Mouse (Mus musculus) CH12.LX (cell line): ENCODE results near the gene Tcf7l1. TPM values are rescaled to one million over a fixed set of nuclear protein-coding genes. Genes with fewer than 3 reads are reported as not detected.
A peak's percentile ranks its signal among the peaks of the same experiment; 100 is the strongest.
"Not testable (repeated sequence)": the region's sequence is repeated elsewhere in the genome, so short reads cannot be mapped to it uniquely, and the experiment has no call there.

ENCODE experiments used
- DNase-seq: peaks from one replicate; pipeline ENCODE4 v3.0.0-alpha.2; 2013; ENCODE audit errors: extremely low read depth
- H3K27ac ChIP-seq: 2 replicates; pipeline ENCODE4 v1.5.1; 2012; ENCODE audit warnings: low read depth, mild to moderate bottlenecking, control low read depth, moderate library complexity; ENCODE audit not compliant: insufficient read depth
- H3K27me3 ChIP-seq: replicated peaks from 2 replicates; pipeline ENCODE3; 2012; ENCODE audit warnings: inconsistent platforms
- H3K36me3 ChIP-seq, 2 experiments: replicated peaks in 1 of 2; 2 replicates each; pipeline versions ENCODE3 to v1.6.1; 2012; ENCODE audit warnings: inconsistent platforms in 1 of 2, low read length in 1 of 2, mild to moderate bottlenecking in 1 of 2, mixed read lengths in 1 of 2, moderate library complexity in 1 of 2; ENCODE audit not compliant: control insufficient read depth in 1 of 2, insufficient read depth in 1 of 2
- H3K4me1 ChIP-seq, 2 experiments: 2 replicates each; pipeline ENCODE4 v1.6.1; 2012; ENCODE audit warnings: inconsistent platforms in 1 of 2, moderate library complexity in 1 of 2; ENCODE audit not compliant: insufficient read depth in 2 of 2, control insufficient read depth in 1 of 2
- H3K4me2 ChIP-seq: 2 replicates; pipeline ENCODE4 v1.6.1; 2012; ENCODE audit warnings: low read depth, mild to moderate bottlenecking, control low read depth; ENCODE audit not compliant: poor library complexity, insufficient read depth, severe bottlenecking
- H3K4me3 ChIP-seq, 3 experiments: fragments of 150-350 bp in 1 of 3; sonication (generic) in 1 of 3; replicated peaks in 1 of 3; 2 replicates each; pipeline versions ENCODE3 to v1.5.1; 2011 to 2012; ENCODE audit warnings: low read depth in 2 of 3, low read length in 2 of 3, mild to moderate bottlenecking in 2 of 3, moderate library complexity in 2 of 3, control low read depth in 1 of 3, improper control_type of control experiment in 1 of 3, inconsistent platforms in 1 of 3, mixed read lengths in 1 of 3; ENCODE audit not compliant: poor library complexity in 1 of 3
- H3K79me2 ChIP-seq: replicated peaks from 2 replicates; pipeline ENCODE4 v1.6.1; 2012; ENCODE audit warnings: mild to moderate bottlenecking, moderate library complexity; ENCODE audit not compliant: control insufficient read depth, poor library complexity, insufficient read depth, severe bottlenecking; ENCODE audit errors: extremely low read depth
- H3K9ac ChIP-seq: 2 replicates; pipeline ENCODE4 v1.6.1; 2012; ENCODE audit warnings: low read depth, mild to moderate bottlenecking, control low read depth, moderate library complexity; ENCODE audit not compliant: insufficient read depth
- H3K9me3 ChIP-seq: replicated peaks from 2 replicates; pipeline ENCODE3; 2012; ENCODE audit warnings: low read length, inconsistent platforms, mixed read lengths
- BHLHE40 ChIP-seq: IDR thresholded peaks from 2 replicates; pipeline ENCODE4 v1.6.1; 2011; ENCODE audit warnings: mild to moderate bottlenecking, low read depth, low read length, improper control_type of control experiment
- CHD1 ChIP-seq: IDR thresholded peaks from 2 replicates; pipeline ENCODE4 v1.6.1; 2012; ENCODE audit warnings: low read depth, low read length, improper control_type of control experiment, inconsistent platforms
- CTCF ChIP-seq, 2 experiments: IDR thresholded peaks in 1 of 2; conservative IDR thresholded peaks in 1 of 2; 2 replicates each; pipeline ENCODE4 v1.5.1; 2011 to 2012; ENCODE audit warnings: low read depth in 2 of 2, low read length in 2 of 2, improper control_type of control experiment in 1 of 2, inconsistent platforms in 1 of 2, mild to moderate bottlenecking in 1 of 2, moderate library complexity in 1 of 2
- ELF1 ChIP-seq: IDR thresholded peaks from 2 replicates; pipeline ENCODE4 v1.6.1; 2014; ENCODE audit warnings: low read depth, mild to moderate bottlenecking, inconsistent platforms, low read length, improper control_type of control experiment
- GABPA ChIP-seq: IDR thresholded peaks from 2 replicates; pipeline ENCODE4 v1.6.1; 2012; ENCODE audit warnings: low read depth, low read length, improper control_type of control experiment, inconsistent platforms; ENCODE audit not compliant: insufficient replicate concordance
- IRF4 ChIP-seq: IDR thresholded peaks from 2 replicates; pipeline ENCODE4 v1.6.1; 2014; ENCODE audit warnings: low read depth, mild to moderate bottlenecking, inconsistent platforms, low read length, improper control_type of control experiment
- JUND ChIP-seq: conservative IDR thresholded peaks from 2 replicates; pipeline ENCODE4 v1.6.1; 2011; ENCODE audit warnings: low read depth, low read length, improper control_type of control experiment
- MAFK ChIP-seq: IDR thresholded peaks from 2 replicates; pipeline ENCODE4 v1.6.1; 2011; ENCODE audit warnings: low read length, improper control_type of control experiment; ENCODE audit not compliant: insufficient replicate concordance
- MAX ChIP-seq: IDR thresholded peaks from 2 replicates; pipeline ENCODE4 v1.6.1; 2011; ENCODE audit warnings: low read length, improper control_type of control experiment
- MXI1 ChIP-seq: IDR thresholded peaks from 2 replicates; pipeline ENCODE4 v1.6.1; 2011; ENCODE audit warnings: mild to moderate bottlenecking, low read depth, low read length, improper control_type of control experiment
- NELFE ChIP-seq: IDR thresholded peaks from 2 replicates; pipeline ENCODE4 v1.6.1; 2011; ENCODE audit warnings: low read depth, low read length, improper control_type of control experiment
- PAX5 ChIP-seq: IDR thresholded peaks from 2 replicates; pipeline ENCODE4 v1.6.1; 2012; ENCODE audit warnings: low read length, inconsistent platforms, mixed read lengths
- POLR2AphosphoS2 ChIP-seq: IDR thresholded peaks from 2 replicates; pipeline ENCODE4 v1.6.1; 2011; ENCODE audit warnings: low read depth, low read length, improper control_type of control experiment
- RAD21 ChIP-seq: IDR thresholded peaks from 2 replicates; pipeline ENCODE4 v1.6.1; 2011; ENCODE audit warnings: low read depth, mild to moderate bottlenecking, low read length, improper control_type of control experiment, moderate library complexity
- SMC3 ChIP-seq: IDR thresholded peaks from 2 replicates; pipeline ENCODE4 v1.6.1; 2011; ENCODE audit warnings: low read depth, low read length, improper control_type of control experiment
- TBP ChIP-seq: conservative IDR thresholded peaks from 2 replicates; pipeline ENCODE4 v1.6.1; 2011; ENCODE audit warnings: low read depth, low read length, improper control_type of control experiment
- UBTF ChIP-seq: IDR thresholded peaks from 2 replicates; pipeline ENCODE4 v1.6.1; 2012; ENCODE audit warnings: low read depth, mild to moderate bottlenecking, inconsistent platforms, low read length, improper control_type of control experiment, moderate library complexity
- USF1 ChIP-seq: IDR thresholded peaks from 2 replicates; pipeline ENCODE4 v1.6.1; 2014; ENCODE audit warnings: low read depth, mild to moderate bottlenecking, inconsistent platforms, low read length, improper control_type of control experiment
- USF2 ChIP-seq: conservative IDR thresholded peaks from 2 replicates; pipeline ENCODE4 v1.6.1; 2011; ENCODE audit warnings: low read depth, low read length, improper control_type of control experiment
- ZC3H11A ChIP-seq: IDR thresholded peaks from 2 replicates; pipeline ENCODE4 v1.6.1; 2012; ENCODE audit warnings: low read depth, mild to moderate bottlenecking, inconsistent platforms, low read length, improper control_type of control experiment
- ZMIZ1 ChIP-seq: IDR thresholded peaks from 2 replicates; pipeline ENCODE4 v1.6.1; 2012; ENCODE audit warnings: low read depth, mild to moderate bottlenecking, inconsistent platforms, low read length, improper control_type of control experiment
- dilution Hi-C: fragments of 300-500 bp; cut with MboI; formaldehyde crosslinking; loops from 2 replicates; pipeline ENCODE4 v1.14.3; 2020; ENCODE audit warnings: low sequenced_read_pairs; ENCODE audit not compliant: extremely low pct_unique_long_range_greater_than_20kb, extremely low pct_ligation_motif_present
- in situ Hi-C: fragments of 300-500 bp; cut with MboI; formaldehyde crosslinking; loops from 3 replicates; pipeline ENCODE4 v1.14.3; 2019; ENCODE audit warnings: low sequenced_read_pairs, low pct_ligation_motif_present, low pct_unique_long_range_greater_than_20kb, mixed read lengths
- polyA plus RNA-seq: library from polyadenylated mRNA; unstranded; fragments of >175 nt; gene quantifications from 2 replicates; pipeline ENCODE4 v1.2.1, GENCODE M21; 2012; ENCODE audit warnings: low read depth; ENCODE audit not compliant: insufficient read length
- total RNA-seq, 2 experiments: library from RNA; depleted of rRNA; stranded (reverse); fragments of 300-350 nt in 1 of 2; fragments of >200 nt in 1 of 2; gene quantifications; 2 replicates each; pipeline ENCODE4 v1.2.3; 2012 to 2014

Tcf7l1 gene
- total and polyA plus RNA-seq, 3 experiments = 0.13 to 9.9 (median 0.47) TPM

DNA sequence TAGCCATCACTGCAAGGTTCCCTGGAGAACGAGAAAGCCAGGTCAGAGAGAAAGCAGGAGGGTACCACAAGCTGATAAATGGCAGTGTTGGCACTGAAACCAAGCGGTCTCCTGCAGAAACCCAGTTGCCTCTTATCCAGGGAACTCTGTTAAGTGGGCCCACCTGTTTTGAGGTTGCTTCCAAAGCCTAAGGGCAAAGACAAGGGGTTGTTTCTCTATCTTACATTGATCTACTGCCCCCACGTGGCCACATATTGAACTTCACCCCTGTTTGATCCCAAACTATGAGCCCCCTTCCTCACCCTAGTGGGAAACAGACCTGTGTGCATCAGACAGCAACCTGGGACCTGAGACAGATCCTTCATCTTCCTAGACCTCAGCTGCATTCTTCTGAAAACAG lies 42.2 kb upstream of the Tcf7l1 start:
- Histone ChIP-seq H3K4me1 (no peaks in the 10 kb centered on the region), H3K4me2 (no peak overlapping the region), H3K27ac (no peak overlapping the region), H3K79me2 (no peaks in the 10 kb centered on the region), H3K9me3 (peaks cover 3% of the 10 kb centered on the region), H3K9ac (no peak overlapping the region), H3K36me3 (peaks cover 0 to 1% of the 10 kb centered on the region in 2 experiments), H3K27me3 (no peaks in the 10 kb centered on the region), H3K4me3 (no peak overlapping the region)
- in situ Hi-C loops (loop anchor here (10.0 to 25.0 kb wide), 3 partner anchors 166 to 419 kb away; partner anchors contain the start of gene Ggcx), dilution Hi-C loops (no loop called here)
- peak; percentile 59 for DNase-seq
- no peak for TF ChIP-seq JUND
- TF ChIP-seq GABPA = no peak
- TF ChIP-seq CHD1 = no peak
- no peak for TF ChIP-seq MXI1
- TF ChIP-seq RAD21 = peak; percentile 82
- TF ChIP-seq SMC3 = peak; percentile 72
- TF ChIP-seq NELFE = no peak
- no peak for TF ChIP-seq USF1
- no peak for TF ChIP-seq PAX5
- no peak for TF ChIP-seq IRF4
- no peak for TF ChIP-seq TBP
- peak; percentile 81 to 84 for TF ChIP-seq CTCF (conservative IDR thresholded peaks at IDR 0.05 in 1 of 2, IDR thresholded peaks at IDR 0.05 in 1 of 2; ENCODE audit: low read depth in 2 of 2, low read length in 2 of 2)
- TF ChIP-seq UBTF = no peak
- no peak for TF ChIP-seq BHLHE40
- no peak for TF ChIP-seq MAFK
- TF ChIP-seq MAX = no peak
- no peak for TF ChIP-seq ZC3H11A
- no peak for TF ChIP-seq POLR2AphosphoS2
- TF ChIP-seq USF2 = no peak
- no peak for TF ChIP-seq ZMIZ1

DNA sequence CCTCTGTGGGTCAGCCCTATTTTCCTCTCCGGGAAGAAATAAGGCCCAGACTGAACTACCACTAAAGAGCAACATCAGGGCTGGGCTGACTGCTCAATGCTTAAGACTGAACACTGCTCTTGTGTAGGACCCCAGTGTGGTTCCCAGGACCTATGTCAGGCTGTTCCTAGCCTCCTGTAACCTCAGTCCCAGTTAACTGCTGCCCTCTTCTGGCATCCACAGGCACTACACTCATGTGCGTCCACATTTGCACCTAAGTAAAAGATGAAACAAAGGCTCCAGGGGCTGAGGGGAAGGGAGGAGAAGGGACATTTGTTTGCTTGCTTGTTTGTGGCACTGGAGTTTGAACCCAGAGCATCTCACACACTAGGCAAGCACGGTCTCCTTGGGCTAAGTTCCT lies 39.8 kb upstream of the Tcf7l1 start:
- no peaks in the 10 kb centered on the region for H3K36me3 ChIP-seq
- peaks cover 3% of the 10 kb centered on the region for H3K9me3 ChIP-seq
- no peaks in the 10 kb centered on the region for H3K79me2 ChIP-seq
- no peak overlapping the region for H3K9ac ChIP-seq
- TF ChIP-seq ELF1 = no peak
- TF ChIP-seq CTCF (conservative IDR thresholded peaks at IDR 0.05 in 1 of 2, IDR thresholded peaks at IDR 0.05 in 1 of 2; ENCODE audit: low read depth in 2 of 2, low read length in 2 of 2) = peak; percentile 47 to 55
- peak; percentile 38 for TF ChIP-seq SMC3
- TF ChIP-seq RAD21 = peak; percentile 39
- no peaks in the 10 kb centered on the region for H3K27me3 ChIP-seq
- H3K4me1 ChIP-seq = no peaks in the 10 kb centered on the region
- in situ Hi-C loops = loop anchor here (25.0 kb wide), 2 partner anchors 333 to 417 kb away; partner anchors contain the start of gene Ggcx
- H3K27ac ChIP-seq = no peak overlapping the region
- no peak overlapping the region for H3K4me2 ChIP-seq
- H3K4me3 ChIP-seq = no peak overlapping the region
- dilution Hi-C loops = no loop called here
- peak; percentile 33 for DNase-seq

DNA sequence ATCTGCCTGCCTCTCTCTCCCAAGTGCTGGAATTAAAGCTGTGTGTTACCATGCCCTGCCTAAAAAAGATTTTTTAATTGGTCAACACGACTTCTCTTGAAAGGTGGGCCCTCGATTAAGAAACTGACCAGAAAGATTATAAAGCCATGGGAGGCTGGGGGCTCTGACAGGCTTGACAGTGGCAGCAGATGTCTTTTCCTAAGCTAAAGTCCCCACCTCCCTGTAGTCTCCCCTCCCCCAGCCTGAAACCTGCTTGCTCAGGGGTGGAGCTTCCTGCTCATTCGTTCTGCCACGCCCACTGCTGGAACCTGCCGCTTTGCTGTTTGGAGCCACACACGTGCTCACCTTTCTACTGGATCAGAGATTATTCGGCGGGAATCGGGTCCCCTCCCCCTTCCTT lies 39.0 kb upstream of the Tcf7l1 start:
- H3K36me3 ChIP-seq, H3K4me2 ChIP-seq, H3K4me1 ChIP-seq, H3K9ac ChIP-seq, H3K4me3 ChIP-seq, H3K27me3 ChIP-seq, H3K9me3 ChIP-seq, dilution Hi-C loops, H3K79me2 ChIP-seq, DNase-seq, H3K27ac ChIP-seq: not testable (repeated sequence)
- in situ Hi-C loops = loop anchor here (25.0 kb wide), 2 partner anchors 334 to 416 kb away; partner anchors contain the start of gene Ggcx
